Mouse (Mus musculus) megakaryocyte-erythroid progenitor cell, adult 5 weeks (primary cell): ENCODE measurements around the gene Vps16. TPM values are rescaled to one million over a fixed set of nuclear protein-coding genes. Genes with fewer than 3 reads are reported as not detected.

ENCODE experiments used
- polyA plus RNA-seq: library from polyadenylated mRNA; stranded (reverse); fragments of >175 nt; gene quantifications from 2 replicates; pipeline ENCODE4 v1.2.3, GENCODE M21; 2012

Vps16 gene
- polyA plus RNA-seq: 16.1 and 20.4 TPM in 2 replicates

DNA sequence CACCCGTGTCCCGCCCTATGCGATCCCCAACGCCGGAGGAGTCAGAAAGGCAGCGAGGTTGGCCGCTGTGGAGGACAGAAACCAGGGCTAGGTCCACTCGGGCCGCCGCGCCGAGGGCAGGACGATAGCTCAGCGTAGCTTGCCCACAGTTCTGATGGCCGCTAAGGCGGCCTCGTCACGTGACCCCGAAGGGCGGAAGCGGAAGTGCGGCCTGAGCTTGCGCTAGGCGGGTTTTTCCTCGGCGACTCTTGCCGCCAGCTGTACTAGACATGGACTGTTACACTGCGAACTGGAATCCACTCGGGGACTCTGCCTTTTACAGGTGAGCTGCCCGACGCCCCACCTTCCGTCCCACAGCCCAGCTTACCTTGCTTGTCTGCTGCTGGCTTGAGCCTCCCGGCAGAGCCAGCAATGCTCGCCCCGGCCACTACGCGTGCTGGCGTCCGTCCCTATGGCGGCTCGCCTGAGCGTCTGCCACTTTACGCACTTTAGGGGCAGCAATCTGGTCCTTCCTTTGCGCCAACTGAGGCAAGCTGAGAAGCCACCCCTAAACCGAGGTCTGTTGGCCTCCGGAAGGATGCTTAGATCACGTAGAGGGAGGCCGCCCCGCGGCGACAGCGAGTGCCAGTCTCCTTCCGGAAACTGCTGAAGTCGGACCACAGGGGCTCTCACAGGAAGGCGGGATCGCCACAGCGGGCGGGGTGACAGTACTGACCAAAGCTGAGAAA, at the start of gene Vps16, which contains the start of gene Pced1a:
TSS of gene Vps16 (plus strand) at position 214 of the 728 bp plus-strand sequence.
TSS of gene Pced1a (minus strand) at position 576 of the 728 bp plus-strand sequence.

DNA sequence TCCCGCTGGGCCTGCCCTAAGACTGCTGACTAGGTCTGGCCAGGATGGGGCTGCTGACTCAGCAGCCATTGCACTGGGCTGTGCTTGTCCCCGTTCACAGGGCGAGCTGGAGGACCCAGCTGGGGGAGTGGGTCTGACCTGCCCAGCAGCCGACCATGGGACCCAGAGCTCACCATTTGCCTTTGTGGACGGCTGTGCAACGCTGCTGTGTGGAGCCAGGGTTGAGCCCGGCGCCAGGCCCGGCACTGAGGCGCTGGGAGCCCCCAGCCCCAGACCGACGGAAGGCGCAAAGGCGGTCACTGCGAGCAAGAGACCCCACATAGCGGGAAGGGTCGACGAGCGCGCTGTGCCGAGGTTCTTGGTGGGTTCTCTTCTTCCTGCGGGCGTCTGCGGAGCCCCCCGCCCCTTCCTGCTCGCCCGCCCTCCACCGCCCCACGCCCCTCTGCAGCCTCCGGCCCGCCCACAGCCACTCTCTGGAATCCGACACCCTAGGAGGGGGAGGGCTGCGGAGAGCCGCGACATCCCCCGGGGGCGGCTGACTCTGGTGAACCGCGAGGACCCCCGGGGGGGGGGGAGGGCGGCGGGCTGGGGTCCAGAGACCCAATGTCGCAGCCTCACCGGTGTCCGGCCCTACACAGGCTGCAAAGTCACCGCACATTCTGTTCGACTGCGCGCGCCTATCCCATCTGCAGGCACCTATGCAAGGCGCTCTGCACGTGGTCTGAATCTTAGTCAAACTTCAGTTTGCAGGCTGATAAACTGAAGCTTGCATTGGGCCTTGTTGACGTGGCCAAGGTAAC, 26.8 kb upstream of the Vps16 start, which contains the start of gene Cpxm1:
TSS of gene Cpxm1 (minus strand) at position 389 of the 800 bp plus-strand sequence.

DNA sequence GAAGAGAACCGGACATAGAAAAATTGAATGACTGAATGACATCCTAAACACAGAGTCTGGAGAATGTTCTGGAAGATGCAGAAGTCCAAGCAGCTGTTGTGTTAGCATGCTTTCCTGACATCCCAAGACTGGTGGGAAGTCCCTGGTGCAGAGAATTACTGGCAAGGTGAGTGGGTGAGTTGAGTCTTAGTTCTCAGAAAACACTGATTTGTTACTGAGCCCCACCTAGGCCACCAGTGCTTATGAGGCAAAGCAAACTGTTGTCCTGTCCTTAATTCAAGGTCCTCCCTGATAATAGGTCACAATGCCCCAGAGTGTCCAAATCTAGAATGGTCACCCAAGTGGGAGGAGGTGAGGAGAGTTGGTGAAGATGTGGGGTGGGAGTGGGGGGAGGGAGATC, 19.2 kb upstream of the Vps16 start, which contains the start of the genes Gm28372 and 1700020A23Rik:
TSS of gene Gm28372 (plus strand) at position 301 of the 400 bp plus-strand sequence.
TSS of gene 1700020A23Rik (plus strand) at position 321 of the 400 bp plus-strand sequence.

DNA sequence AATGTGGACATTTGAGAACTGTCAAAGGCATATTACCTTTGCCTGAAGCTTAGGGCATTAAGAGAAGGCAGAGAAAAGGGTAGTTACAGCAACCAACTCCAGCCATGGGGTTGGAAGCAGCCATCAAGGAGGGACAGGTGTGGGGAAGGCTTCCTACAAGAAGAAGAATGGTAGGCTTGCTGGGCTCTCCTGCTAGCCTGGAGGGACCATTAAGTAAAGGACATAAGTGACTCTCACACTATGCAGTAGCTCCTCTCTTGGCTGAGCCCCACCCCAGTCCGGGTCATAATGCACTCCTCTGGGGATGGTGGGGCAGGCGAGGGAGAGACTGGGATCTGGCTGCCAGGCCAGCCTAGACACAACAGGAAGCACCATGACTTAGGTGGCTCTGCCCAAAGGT, 18.0 kb upstream of the Vps16 start, which contains the start of gene Tmem239:
TSS of gene Tmem239 (plus strand) at position 301 of the 400 bp plus-strand sequence.

DNA sequence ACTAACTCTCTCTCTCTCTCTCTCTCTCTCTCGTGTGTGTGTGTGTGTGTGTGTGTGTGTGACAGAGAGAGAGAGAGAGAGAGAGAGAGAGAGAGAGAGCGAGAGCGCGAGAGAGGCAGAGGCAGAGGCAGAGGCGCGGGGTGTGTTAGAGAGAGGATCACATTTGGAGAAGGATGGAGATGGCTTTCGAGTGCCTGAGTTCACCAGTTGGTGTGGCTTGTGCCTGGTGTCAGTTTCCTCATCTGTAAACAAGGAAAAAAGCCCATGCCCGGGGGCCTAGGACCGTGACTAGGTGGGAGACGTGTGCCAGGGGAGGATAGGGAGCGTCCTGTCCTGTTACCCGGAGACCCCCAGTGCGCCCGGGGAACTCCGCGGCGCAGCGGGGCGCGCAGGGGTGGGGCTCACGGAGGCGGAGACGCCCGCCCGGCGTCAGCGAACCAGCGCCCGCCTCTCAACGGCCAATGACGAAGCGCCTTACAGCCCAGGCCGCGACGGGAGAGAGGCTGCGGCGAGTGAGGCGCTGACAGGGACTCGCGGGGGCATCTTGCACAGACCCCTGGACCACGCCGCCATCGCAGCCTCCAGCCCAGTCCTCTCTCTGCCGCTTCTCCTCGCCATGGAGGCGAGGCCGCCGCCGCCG, 25.8 kb downstream of the Vps16 start, which contains the start of gene Ptpra:
TSS of gene Ptpra (plus strand) at position 485 of the 640 bp plus-strand sequence.

Other genes with a start within 250 kb of the Vps16 start
- 668 and 714 TPM in 2 replicates for gene Snrpb, start 244.9 kb upstream of the Vps16 start, polyA plus RNA-seq
- not detected in 2 replicates for gene Tmc2, start 229.1 kb upstream of the Vps16 start, polyA plus RNA-seq
- 83.3 and 119 TPM in 2 replicates for gene Nop56, start 149.9 kb upstream of the Vps16 start, polyA plus RNA-seq
- gene Idh3b, start 139.8 kb upstream of the Vps16 start, polyA plus RNA-seq: 108 and 112 TPM in 2 replicates
- 0.02 and 0.04 TPM in 2 replicates for gene Ebf4, start 129.2 kb upstream of the Vps16 start, polyA plus RNA-seq
- gene Cpxm1, start 26.8 kb upstream of the Vps16 start, polyA plus RNA-seq: 0.91 and 2.6 TPM in 2 replicates
- not detected in 2 replicates for gene Gm28372, start 19.1 kb upstream of the Vps16 start, polyA plus RNA-seq
- gene 1700020A23Rik, start 19.1 kb upstream of the Vps16 start, polyA plus RNA-seq: not detected in 2 replicates
- gene Tmem239, start 17.9 kb upstream of the Vps16 start, polyA plus RNA-seq: not detected in 2 replicates
- 17.7 and 21.0 TPM in 2 replicates for gene Pced1a, start 362 bp downstream of the Vps16 start, polyA plus RNA-seq
- gene Ptpra, start 25.9 kb downstream of the Vps16 start, polyA plus RNA-seq: 19.4 and 23.3 TPM in 2 replicates
- 135 and 170 TPM in 2 replicates for gene Mrps26, start 139.4 kb downstream of the Vps16 start, polyA plus RNA-seq
- gene Oxt, start 151.8 kb downstream of the Vps16 start, polyA plus RNA-seq: not detected in 2 replicates
- gene Avp, start 158.2 kb downstream of the Vps16 start, polyA plus RNA-seq: 0.13 TPM in 1 of 2 replicates, not detected in the other
- 0.65 and 0.66 TPM in 2 replicates for gene Fastkd5, start 205.7 kb downstream of the Vps16 start, polyA plus RNA-seq
- 0.86 and 1.3 TPM in 2 replicates for gene Ubox5, start 205.7 kb downstream of the Vps16 start, polyA plus RNA-seq
- 1.6 and 2.8 TPM in 2 replicates for gene Lzts3, start 218.5 kb downstream of the Vps16 start, polyA plus RNA-seq
- gene Ddrgk1, start 240.3 kb downstream of the Vps16 start, polyA plus RNA-seq: 102 and 134 TPM in 2 replicates
- 5.6 and 6.6 TPM in 2 replicates for gene Itpa, start 243.3 kb downstream of the Vps16 start, polyA plus RNA-seq